Mouse (Mus musculus): ENCODE data around the gene Ccdc148.

DNA sequence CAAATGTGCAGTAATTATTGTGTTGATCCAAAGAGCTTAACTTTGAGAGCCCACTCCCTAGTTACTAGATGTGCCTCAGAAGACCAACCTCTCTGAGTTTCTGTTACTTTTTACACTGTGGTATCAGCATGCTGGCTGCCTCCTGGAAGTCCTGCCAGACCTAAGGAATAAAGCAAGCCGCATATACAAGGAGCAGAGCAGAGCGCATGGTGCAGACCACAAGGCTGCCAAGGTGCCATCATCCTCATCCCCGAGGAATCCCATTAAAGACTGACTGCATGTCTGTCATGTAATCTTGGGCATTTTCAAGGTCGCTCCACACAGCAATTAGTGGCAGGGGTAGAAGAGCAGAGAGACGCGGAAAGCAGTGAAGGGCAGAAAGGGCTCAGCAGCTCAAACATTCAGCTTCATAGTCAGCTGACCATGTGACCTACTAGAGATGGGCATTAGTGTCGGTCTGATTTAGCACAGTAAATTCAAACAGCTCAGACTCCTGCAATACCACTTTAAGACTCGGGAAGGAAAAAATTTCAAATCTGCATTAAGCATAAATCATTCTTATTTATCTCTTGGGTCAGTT lies 110.1 kb downstream of the Ccdc148 start:
- no peak for TF ChIP-seq SRF (IDR thresholded peaks at IDR 0.05; ENCODE audit: control insufficient read depth, insufficient read length, low read depth)
- no peak for TF ChIP-seq MYOD1 (IDR thresholded peaks at IDR 0.05; ENCODE audit: control insufficient read depth in 1 of 3, insufficient read length in 2 of 3, low read depth in 2 of 3)
- no peak for TF ChIP-seq POLR2A (IDR thresholded peaks at IDR 0.05; ENCODE audit: insufficient read length, low read depth)
- TF ChIP-seq CEBPB (IDR thresholded peaks at IDR 0.05; ENCODE audit: insufficient read depth, poor library complexity, severe bottlenecking): no peak
- TF ChIP-seq MYOG (IDR thresholded peaks at IDR 0.05; ENCODE audit: control insufficient read depth in 1 of 3, insufficient read depth in 1 of 3, insufficient read length in 2 of 3, low read depth in 2 of 3): no peak
- TF ChIP-seq E2F4 (IDR thresholded peaks at IDR 0.05; ENCODE audit: insufficient read depth): no peak
- TF ChIP-seq POLR2AphosphoS2 (IDR thresholded peaks at IDR 0.05; ENCODE audit: insufficient read length, low read depth): no peak
- TF ChIP-seq MAX (IDR thresholded peaks at IDR 0.05; ENCODE audit: low read depth): no peak
- TF ChIP-seq USF1 (IDR thresholded peaks at IDR 0.05; ENCODE audit: low read depth): no peak
- no peak for TF ChIP-seq TCF12 (IDR thresholded peaks at IDR 0.05; ENCODE audit: insufficient read depth, poor library complexity, severe bottlenecking)
- no peak for TF ChIP-seq REST (IDR thresholded peaks at IDR 0.05; ENCODE audit: insufficient read depth, insufficient read length)
- no peak for TF ChIP-seq TCF3 (IDR thresholded peaks at IDR 0.05; ENCODE audit: insufficient read length, low read depth)

Measured in myocyte (in vitro differentiated cells).